Mouse (Mus musculus): Measurements from ENCODE around the gene Fbxl4. TPM values are rescaled to one million over a fixed set of nuclear protein-coding genes. Genes with fewer than 3 reads are reported as not detected.

Fbxl4 gene
- polyA plus RNA-seq (2012), result 2.8 and 3.8 TPM in 2 replicates

GRCm38 (mm10) chr4:22357266-22357930 lies at the start of gene Fbxl4:
TSS of gene Fbxl4 (plus strand) at chr4:22357543.

Other genes with a start within 250 kb of the Fbxl4 start
- gene Pou3f2, start 130.8 kb downstream of the Fbxl4 start, polyA plus RNA-seq (2012), result not detected in 2 replicates